Mouse (Mus musculus) bone marrow, adult 2 months (tissue): ENCODE data around the gene Fam81a. TPM values are rescaled to one million over a fixed set of nuclear protein-coding genes. Genes with fewer than 3 reads are reported as not detected.

Experiments used
- H3K27ac ChIP-seq: fragments of 200-500 bp; 2 replicates; pipeline ENCODE4 v1.5.1; 2012; ENCODE audit warnings: low read depth, mild to moderate bottlenecking, control low read depth, inconsistent platforms, low read length; ENCODE audit not compliant: control insufficient read depth, poor library complexity, insufficient read depth
- H3K4me1 ChIP-seq: fragments of 200-500 bp; 2 replicates; pipeline ENCODE4 v1.6.1; 2011; ENCODE audit warnings: low read length; ENCODE audit not compliant: control insufficient read depth, insufficient read depth
- H3K4me3 ChIP-seq: fragments of 200-500 bp; replicated peaks from 2 replicates; pipeline ENCODE3; 2011; ENCODE audit warnings: mild to moderate bottlenecking, low read depth, low read length, control low read depth; ENCODE audit not compliant: control insufficient read depth
- CTCF ChIP-seq: fragments of 200-500 bp; IDR thresholded peaks from 2 replicates; pipeline ENCODE4 v1.5.1; 2011; ENCODE audit warnings: low read length, control low read depth; ENCODE audit not compliant: control insufficient read depth, insufficient read depth
- POLR2A ChIP-seq: fragments of 200-500 bp; IDR thresholded peaks from 2 replicates; pipeline ENCODE4 v1.6.1; 2011; ENCODE audit warnings: low read depth, mild to moderate bottlenecking, control low read depth, low read length, borderline replicate concordance; ENCODE audit not compliant: control insufficient read depth
- WGBS: fragments of 180-500 bp; shearing (Covaris S2); methylation state at CpG from one replicate; pipeline ENCODE4 v1.1.7; 2018; 5-methylcytosine and 5-hydroxymethylcytosine counted together
- polyA plus RNA-seq: library from polyadenylated mRNA; stranded (reverse); fragments of >200 nt; gene quantifications from 2 replicates; pipeline ENCODE4 v1.2.4, GENCODE M21; 2011; ENCODE audit warnings: low replicate concordance; ENCODE audit not compliant: missing spikeins, insufficient read depth, insufficient read length

The Fam81a gene
- polyA plus RNA-seq, 1 experiment: 1.8 TPM

DNA sequence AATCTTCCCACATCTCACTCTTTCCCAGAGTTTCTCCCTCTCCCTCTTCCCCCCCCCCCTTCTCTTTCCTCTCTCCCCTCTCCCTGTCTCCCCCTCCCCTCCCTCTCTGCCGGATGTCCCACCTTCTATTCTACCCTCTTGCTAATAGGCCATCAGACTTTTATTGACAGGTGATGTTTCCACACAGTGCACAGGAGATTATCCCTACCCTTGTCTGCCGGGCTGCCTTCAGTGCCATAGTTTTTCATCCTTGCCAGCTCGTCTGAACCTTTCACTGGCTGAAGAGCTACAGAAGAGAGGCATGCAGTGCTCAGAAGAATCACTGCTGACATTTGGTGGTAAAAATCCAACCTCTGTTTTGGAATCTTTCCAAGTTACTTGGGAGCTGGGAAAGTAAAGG, 88.9 kb downstream of the Fam81a start:
- Histone ChIP-seq H3K4me1 (no peaks in the 10 kb centered on the region), H3K4me3 (no peak overlapping the region), H3K27ac (no peak overlapping the region)
- TF ChIP-seq POLR2A: no peak
- TF ChIP-seq CTCF: no peak
- WGBS: 58% methylated on average over 3 of the region's 3 CpGs

DNA sequence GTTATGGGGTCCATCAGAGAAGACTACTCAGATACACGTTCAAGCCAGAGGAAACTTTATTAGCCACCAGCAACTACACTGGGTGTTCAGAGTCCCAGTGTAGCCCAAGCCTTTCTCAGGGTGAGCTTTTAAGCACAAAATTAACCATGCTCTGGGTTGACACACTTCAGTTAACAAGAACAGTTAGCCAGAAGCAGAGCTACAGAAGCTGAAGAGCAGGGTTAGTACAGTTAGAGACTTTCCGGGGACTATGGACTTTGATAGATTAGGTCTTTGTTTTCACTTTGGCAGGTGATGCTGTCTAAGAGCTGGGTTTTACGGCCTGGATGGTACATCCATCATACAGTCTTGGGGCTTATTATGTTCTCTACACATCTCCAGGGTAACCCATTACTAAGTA, 89.6 kb downstream of the Fam81a start:
- no peak for TF ChIP-seq CTCF
- no peak for TF ChIP-seq POLR2A
- WGBS: 73% methylated on average over 3 of the region's 3 CpGs
- no peak overlapping the region for H3K4me3 ChIP-seq
- no peaks in the 10 kb centered on the region for H3K4me1 ChIP-seq
- no peak overlapping the region for H3K27ac ChIP-seq

DNA sequence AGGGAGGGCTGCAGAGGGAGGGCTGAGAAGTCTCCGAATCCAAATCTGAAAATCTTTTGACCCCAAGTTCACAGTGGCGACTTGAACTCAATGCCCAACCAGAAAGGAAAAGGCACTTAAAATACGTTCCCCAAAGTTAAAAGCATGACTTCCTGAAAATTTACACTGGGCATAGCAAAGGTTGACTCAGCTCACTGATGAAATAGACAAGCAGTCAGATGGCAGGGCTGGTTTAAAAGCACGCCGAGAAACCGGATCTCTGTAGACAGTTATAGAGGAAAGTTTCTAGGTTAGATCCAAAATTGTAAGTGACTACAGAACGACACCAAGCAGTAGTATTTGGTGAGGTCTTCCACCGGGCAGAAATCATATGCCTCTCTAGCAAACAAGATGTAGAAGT, 92.5 kb downstream of the Fam81a start:
- Histone ChIP-seq H3K4me3 (no peak overlapping the region), H3K27ac (no peak overlapping the region), H3K4me1 (no peaks in the 10 kb centered on the region)
- TF ChIP-seq POLR2A (no peak), CTCF (no peak)
- WGBS: 5% methylated on average over 8 of the region's 8 CpGs

DNA sequence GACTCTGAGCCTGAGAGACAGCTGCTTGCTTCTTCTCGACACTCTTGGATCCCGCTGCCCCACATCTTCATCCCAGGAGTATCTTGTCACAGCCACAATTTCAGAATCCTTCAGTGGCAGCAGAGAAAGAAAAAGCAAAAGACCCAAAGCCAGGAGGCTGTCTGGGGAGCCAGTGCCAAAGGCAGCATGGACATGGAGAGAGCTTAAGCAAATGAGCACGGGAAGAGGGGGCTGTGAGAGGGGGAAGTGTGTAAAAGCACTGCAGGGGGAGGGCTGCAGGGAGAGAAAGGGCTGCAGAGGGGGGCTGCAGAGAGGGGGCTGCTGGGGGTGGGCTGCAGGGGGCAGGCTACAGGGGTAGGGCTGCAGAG, 93.0 kb downstream of the Fam81a start:
- no peak overlapping the region for H3K27ac ChIP-seq
- WGBS: 50% methylated on average over 3 of the region's 3 CpGs
- no peak overlapping the region for H3K4me3 ChIP-seq
- H3K4me1 ChIP-seq: no peaks in the 10 kb centered on the region
- TF ChIP-seq CTCF (no peak), POLR2A (no peak)

DNA sequence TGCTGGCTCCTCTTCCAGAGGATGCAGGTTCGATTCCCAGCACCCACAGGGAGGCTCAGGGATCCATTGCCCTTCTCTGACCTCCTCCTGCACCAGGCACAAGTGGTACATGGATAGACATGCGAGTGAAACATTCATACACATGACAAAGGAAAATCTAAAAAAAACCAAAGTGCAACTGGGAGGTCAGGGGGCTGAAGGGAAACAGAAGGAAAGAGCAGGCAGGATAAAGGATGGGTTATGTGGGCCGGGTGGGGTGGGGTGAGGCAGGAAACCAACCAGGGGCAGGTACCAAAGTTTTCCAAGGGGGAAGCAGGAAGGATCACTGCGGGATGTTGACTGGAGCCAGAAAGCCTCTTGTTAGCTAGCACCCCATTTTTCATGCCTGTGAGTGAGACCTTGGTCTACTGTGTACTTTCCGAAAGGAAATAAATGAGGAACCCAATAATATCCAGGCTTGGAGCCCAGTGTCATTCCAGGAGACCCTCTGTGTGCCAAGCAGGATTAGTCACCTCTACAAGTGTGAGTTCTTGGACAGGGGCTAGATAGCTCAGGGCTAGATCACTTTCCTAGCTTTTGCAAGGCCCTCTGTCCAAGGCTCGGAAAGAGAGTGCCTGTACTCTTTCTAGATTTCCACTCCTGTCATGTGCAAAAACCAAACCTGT, 93.5 kb downstream of the Fam81a start:
- 56% methylated on average over 6 of the region's 6 CpGs for WGBS
- Histone ChIP-seq H3K4me1 (no peaks in the 10 kb centered on the region; the same call in 1 of the 2 replicates), H3K4me3 (no peak overlapping the region), H3K27ac (no peak overlapping the region)
- no peak for TF ChIP-seq POLR2A
- TF ChIP-seq CTCF: no peak

DNA sequence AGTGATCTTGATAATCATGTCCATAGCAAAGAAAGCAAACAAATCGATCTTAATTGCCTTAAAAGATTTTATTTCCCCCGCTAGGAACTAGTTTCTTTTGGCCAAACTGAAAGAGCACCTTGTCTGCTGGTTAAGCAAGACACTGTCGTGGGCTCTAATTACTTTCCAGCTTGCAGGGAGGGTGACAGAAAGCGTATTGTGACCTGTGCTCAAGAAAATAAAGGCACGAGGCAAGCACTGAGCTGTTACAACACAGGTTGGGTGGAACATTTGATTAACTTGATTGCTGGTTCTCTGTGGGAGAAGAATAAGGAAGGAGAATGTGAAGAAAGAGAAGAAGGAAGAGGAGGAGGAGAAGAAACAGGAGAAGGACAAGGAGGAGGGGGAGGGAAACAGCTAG, 94.1 kb downstream of the Fam81a start:
- TF ChIP-seq POLR2A (no peak), CTCF (no peak)
- no peaks in the 10 kb centered on the region; the same call in 1 of the 2 replicates for H3K4me1 ChIP-seq
- H3K27ac ChIP-seq: no peak overlapping the region
- 57% methylated on average over 5 of the region's 5 CpGs for WGBS
- H3K4me3 ChIP-seq: no peak overlapping the region

DNA sequence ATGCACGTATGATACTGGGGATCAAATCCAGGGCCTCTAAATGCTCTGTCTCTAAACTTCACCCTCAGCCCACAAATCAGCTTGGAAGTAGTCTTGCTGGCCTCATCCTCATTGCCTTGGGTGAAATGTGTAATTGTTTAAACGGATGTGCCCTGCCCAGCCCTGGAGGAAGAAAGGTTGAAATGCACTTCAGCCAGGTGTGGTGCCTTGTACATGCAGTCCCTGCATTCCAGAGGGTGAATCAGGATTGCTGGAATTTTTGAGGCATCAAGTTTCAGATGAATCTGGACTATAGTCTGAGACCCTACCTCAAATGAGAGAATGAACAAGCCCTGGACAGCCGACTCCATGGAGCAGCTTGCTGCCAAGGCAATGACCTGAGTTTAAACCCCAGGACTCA, 94.5 kb downstream of the Fam81a start:
- TF ChIP-seq CTCF (no peak), POLR2A (no peak)
- no peak overlapping the region for H3K4me3 ChIP-seq
- 87% methylated on average over 3 of the region's 3 CpGs for WGBS
- no peak overlapping the region for H3K27ac ChIP-seq
- no peaks in the 10 kb centered on the region; the same call in 1 of the 2 replicates for H3K4me1 ChIP-seq

DNA sequence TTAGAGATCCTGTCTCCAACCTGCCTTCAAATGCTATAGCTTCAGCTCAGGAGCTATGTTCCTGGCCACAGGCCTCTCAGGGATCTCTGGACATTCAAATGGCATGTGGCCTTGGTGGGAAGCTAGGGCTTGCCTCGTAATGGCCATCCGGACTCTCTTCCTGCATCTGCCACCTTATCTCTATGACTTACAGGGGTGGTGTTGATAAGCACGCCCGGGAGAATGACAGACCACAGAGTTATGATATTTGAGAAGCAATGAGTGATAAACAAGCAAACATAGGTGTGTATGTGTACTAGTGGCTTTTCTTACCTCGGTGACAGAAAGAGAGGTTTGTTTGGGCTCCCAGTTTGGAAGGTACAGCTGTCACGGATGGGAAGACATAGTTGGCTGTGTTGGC, 96.1 kb downstream of the Fam81a start:
- Histone ChIP-seq H3K27ac (no peak overlapping the region), H3K4me1 (no peaks in the 10 kb centered on the region; the same call in 1 of the 2 replicates), H3K4me3 (no peak overlapping the region)
- WGBS: 65% methylated on average over 6 of the region's 6 CpGs
- TF ChIP-seq POLR2A: no peak
- no peak for TF ChIP-seq CTCF

DNA sequence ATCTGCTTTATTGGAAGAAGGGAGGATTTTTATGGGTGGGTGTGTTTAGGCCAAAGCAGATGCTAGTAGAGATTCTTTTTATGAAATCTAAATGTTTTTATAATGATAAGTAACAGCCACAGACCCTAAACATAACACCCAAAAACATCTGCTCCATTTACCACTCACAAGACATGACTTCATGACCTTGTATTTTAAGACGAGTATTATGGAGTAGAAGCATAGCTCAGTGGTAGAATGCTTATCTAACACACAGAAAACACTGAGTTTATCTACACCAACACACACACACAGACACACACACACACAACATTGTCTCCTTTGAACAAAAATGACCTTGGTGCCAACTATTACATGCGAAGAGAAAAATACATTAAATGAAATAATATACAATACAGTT, 97.5 kb downstream of the Fam81a start:
- TF ChIP-seq CTCF (no peak), POLR2A (no peak)
- 60% methylated on average over 2 of the region's 2 CpGs for WGBS
- H3K4me3 ChIP-seq: no peak overlapping the region
- H3K4me1 ChIP-seq: no peaks in the 10 kb centered on the region; the same call in 1 of the 2 replicates
- H3K27ac ChIP-seq: no peak overlapping the region
